Mouse (Mus musculus) ES-E14 (cell line): ENCODE data around the gene Gm9639. TPM values are rescaled to one million over a fixed set of nuclear protein-coding genes. Genes with fewer than 3 reads are reported as not detected.
"Not testable (repeated sequence)": the region's sequence is repeated elsewhere in the genome, so short reads cannot be mapped to it uniquely, and the experiment has no call there.

Experiments used
- DNase-seq: peaks from one replicate; pipeline ENCODE4 v3.0.0-alpha.2; 2013; ENCODE audit warnings: low read depth, low spot score
- H3K27ac ChIP-seq: 2 replicates; pipeline ENCODE4 v1.5.1; 2012; ENCODE audit warnings: low read depth, mild to moderate bottlenecking, low read length, moderate library complexity, mixed read lengths; ENCODE audit not compliant: poor library complexity, insufficient read depth, severe bottlenecking
- H3K36me3 ChIP-seq: 2 replicates; pipeline ENCODE4 v1.6.1; 2012; ENCODE audit warnings: mild to moderate bottlenecking, low read length, moderate library complexity, mixed read lengths; ENCODE audit not compliant: control insufficient read depth, poor library complexity, insufficient read depth, severe bottlenecking
- H3K4me1 ChIP-seq, 2 experiments: fragments of 150-350 bp in 1 of 2; sonication (generic) in 1 of 2; 2 replicates each; pipeline ENCODE4 v1.6.1; 2012; ENCODE audit warnings: low read length in 2 of 2, mild to moderate bottlenecking in 1 of 2, mixed read lengths in 1 of 2; ENCODE audit not compliant: control insufficient read depth in 2 of 2, insufficient read depth in 2 of 2, poor library complexity in 1 of 2
- H3K4me3 ChIP-seq, 2 experiments: fragments of 150-350 bp in 1 of 2; sonication (generic) in 1 of 2; 2 replicates each; pipeline ENCODE4 v1.5.1; 2012; ENCODE audit warnings: low read length in 2 of 2, low read depth in 1 of 2, mild to moderate bottlenecking in 1 of 2, mixed read lengths in 1 of 2; ENCODE audit not compliant: insufficient read depth in 1 of 2, poor library complexity in 1 of 2, severe bottlenecking in 1 of 2
- H3K9ac ChIP-seq: 2 replicates; pipeline ENCODE4 v1.6.1; 2012; ENCODE audit warnings: low read depth, mild to moderate bottlenecking, low read length, mixed read lengths; ENCODE audit not compliant: poor library complexity, insufficient read depth, severe bottlenecking
- H3K9me3 ChIP-seq: fragments of 150-350 bp; sonication (generic); 2 replicates; pipeline ENCODE4 v1.6.1; 2012; ENCODE audit warnings: low read depth, mild to moderate bottlenecking, low read length; ENCODE audit not compliant: control insufficient read depth, insufficient read depth
- CHD2 ChIP-seq: IDR thresholded peaks from 2 replicates; pipeline ENCODE4 v1.6.1; 2014; ENCODE audit warnings: mild to moderate bottlenecking, low read depth, low read length, inconsistent platforms
- HCFC1 ChIP-seq: IDR thresholded peaks from 2 replicates; pipeline ENCODE4 v1.6.1; 2012; ENCODE audit warnings: low read length, inconsistent platforms, borderline replicate concordance; ENCODE audit not compliant: insufficient read depth
- MAFK ChIP-seq: IDR thresholded peaks from 2 replicates; pipeline ENCODE4 v1.6.1; 2014; ENCODE audit warnings: mild to moderate bottlenecking, low read depth, low read length, inconsistent platforms; ENCODE audit not compliant: insufficient read depth
- ZC3H11A ChIP-seq: IDR thresholded peaks from 2 replicates; pipeline ENCODE4 v1.6.1; 2012; ENCODE audit warnings: low read depth, mild to moderate bottlenecking, inconsistent platforms, low read length, borderline replicate concordance
- ZNF384 ChIP-seq: IDR thresholded peaks from 2 replicates; pipeline ENCODE4 v1.6.1; 2012; ENCODE audit warnings: low read depth, low read length, inconsistent platforms
- in situ Hi-C, 2 experiments: fragments of 600-800 bp; cut with MboI; formaldehyde crosslinking; loops; one replicate each; pipeline ENCODE4 v1.15.1; 2025; ENCODE audit warnings: low sequenced_read_pairs in 2 of 2, inconsistent platforms in 1 of 2; ENCODE audit not compliant: unreplicated experiment in 2 of 2
- total RNA-seq: library from RNA; depleted of rRNA; stranded (reverse); fragments of 300-350 nt; gene quantifications from 2 replicates; pipeline ENCODE4 v1.2.3, GENCODE M21; 2012

The Gm9639 gene
- total RNA-seq, 1 experiment: not detected

DNA sequence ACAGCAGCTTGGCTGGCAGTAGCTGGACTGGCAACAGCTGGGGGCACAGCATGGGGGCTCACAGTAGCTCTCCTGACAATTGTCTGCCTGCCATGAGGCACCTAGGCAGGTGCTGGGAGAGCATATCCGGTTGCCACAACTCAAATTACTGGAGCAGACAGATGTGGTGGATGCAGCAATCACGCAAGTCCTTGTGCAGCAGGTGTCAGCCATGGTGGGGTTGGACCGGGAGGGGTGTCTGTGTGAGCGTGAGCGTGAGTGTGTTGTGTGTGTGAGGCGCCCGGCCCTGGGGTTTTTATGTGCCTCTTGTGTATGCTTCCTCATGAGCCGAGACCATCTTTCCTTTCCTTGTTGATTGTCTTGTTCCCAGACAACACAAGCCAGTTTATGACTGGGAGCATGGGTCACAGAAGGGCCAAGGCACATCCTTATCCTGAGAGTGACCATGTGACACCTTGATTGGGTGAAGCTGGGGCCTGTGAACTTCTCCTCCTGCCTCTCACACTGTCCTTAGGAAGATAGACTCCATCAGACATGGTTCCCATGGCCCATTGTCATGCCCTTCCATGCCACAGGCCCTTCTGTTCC, 4.1 kb upstream of the Gm9639 start, which contains the start of gene Gm19668:
TSS of gene Gm19668 (minus strand) at position 213 of the 588 bp plus-strand sequence.
- DNase-seq: no peak
- H3K4me3 ChIP-seq: no peak within 1 kb of the TSS
- in situ Hi-C loops: no loop called here
- no peak within 1 kb of the TSS for H3K9ac ChIP-seq
- H3K27ac ChIP-seq: no peak within 1 kb of the TSS
- H3K9me3 ChIP-seq: no peaks in the 10 kb centered on the region
- TF ChIP-seq CHD2: no peak
- no peak for TF ChIP-seq ZNF384
- no peak for TF ChIP-seq HCFC1
- no peaks in the 10 kb centered on the region for H3K36me3 ChIP-seq
- no peaks in the 10 kb centered on the region for H3K4me1 ChIP-seq

DNA sequence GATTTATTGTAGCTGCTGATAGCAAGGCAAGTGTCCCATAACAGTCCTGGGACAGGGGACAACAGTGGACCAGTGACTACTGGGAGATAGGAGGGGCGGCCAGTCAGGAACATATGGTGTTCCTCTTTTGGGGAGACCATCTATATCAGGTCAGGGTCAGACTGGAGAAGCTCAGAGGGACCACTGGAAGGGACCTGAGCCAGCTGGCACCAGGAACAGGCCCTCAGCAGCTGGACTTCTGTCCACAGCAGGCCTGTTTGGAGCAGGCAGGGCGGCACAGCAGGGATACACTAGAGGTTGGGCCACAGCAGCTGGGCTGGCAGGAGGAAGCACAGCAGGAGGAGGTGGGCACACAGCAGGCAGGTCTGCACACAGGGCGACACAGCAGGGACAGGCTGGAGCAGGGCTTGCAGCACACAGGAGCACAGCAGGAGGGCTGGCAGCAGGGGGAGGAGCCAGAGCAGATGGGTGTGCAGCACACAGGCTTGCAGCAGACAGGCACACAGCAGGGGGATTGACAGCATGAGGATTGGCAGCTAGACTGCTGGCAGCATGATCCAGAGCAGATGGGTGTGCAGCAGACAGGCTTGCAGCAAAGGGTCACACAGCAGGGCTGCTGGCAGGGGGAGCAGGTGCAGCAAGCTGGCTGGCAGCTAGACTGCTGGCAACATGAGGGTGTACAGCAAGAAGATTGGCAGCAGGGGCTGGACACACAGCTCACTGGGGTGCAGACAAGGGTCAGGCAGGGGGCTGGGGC, 3.5 kb upstream of the Gm9639 start:
- H3K4me3 ChIP-seq, DNase-seq, H3K9me3 ChIP-seq, H3K4me1 ChIP-seq, in situ Hi-C loops, H3K9ac ChIP-seq, H3K27ac ChIP-seq, H3K36me3 ChIP-seq: not testable (repeated sequence)

DNA sequence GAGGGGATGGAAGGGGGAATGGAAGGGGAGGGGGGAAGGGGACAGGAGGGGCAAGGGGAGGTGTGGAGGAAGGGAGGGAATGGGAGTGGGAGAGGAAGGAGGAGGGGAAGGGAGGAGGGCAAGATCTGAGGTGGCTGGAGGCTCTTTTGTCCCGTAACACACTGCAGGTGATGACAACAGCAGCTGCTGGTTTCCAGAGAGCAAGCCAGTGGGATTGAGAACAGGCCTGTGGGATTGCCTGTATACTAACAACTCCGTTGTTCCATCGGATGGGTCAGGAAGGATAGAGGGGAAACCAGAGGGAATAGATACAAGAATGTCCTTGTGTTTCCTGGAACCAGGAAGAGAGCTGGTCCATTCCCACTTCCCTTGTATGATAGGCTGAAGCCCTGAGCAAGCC, 2.8 kb upstream of the Gm9639 start:
- no peak overlapping the region for H3K9ac ChIP-seq
- in situ Hi-C loops: no loop called here
- H3K36me3 ChIP-seq: no peaks in the 10 kb centered on the region
- H3K27ac ChIP-seq: no peak overlapping the region
- no peaks in the 10 kb centered on the region for H3K4me1 ChIP-seq
- TF ChIP-seq CHD2: no peak
- no peak for TF ChIP-seq ZC3H11A
- no peak for TF ChIP-seq HCFC1
- TF ChIP-seq MAFK: no peak
- TF ChIP-seq ZNF384: no peak
- DNase-seq: no peak
- H3K9me3 ChIP-seq: no peaks in the 10 kb centered on the region
- no peak overlapping the region for H3K4me3 ChIP-seq

DNA sequence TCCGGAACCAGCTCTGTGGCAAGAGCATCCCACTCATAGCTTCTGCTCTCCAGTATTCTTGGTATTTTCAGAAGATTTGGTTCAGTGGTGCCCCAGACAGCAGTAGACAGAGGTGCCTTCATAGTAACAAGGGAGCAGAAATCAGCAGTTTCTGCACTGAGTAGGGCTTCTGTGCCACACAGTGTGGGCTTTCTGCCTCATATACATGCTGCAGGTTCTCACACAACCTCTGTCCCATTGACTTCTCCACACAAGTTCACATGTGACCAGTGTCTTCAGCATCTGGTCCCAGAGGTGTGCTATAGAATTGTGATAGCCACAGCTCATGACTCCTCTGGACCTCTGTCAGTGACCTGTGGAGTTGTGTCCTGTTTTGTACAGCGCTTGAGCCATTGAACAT, 6.3 kb downstream of the Gm9639 start:
- H3K4me3 ChIP-seq: no peak overlapping the region
- TF ChIP-seq ZNF384 (no peak), HCFC1 (no peak), MAFK (no peak), CHD2 (no peak), ZC3H11A (no peak)
- in situ Hi-C loops: no loop called here

DNA sequence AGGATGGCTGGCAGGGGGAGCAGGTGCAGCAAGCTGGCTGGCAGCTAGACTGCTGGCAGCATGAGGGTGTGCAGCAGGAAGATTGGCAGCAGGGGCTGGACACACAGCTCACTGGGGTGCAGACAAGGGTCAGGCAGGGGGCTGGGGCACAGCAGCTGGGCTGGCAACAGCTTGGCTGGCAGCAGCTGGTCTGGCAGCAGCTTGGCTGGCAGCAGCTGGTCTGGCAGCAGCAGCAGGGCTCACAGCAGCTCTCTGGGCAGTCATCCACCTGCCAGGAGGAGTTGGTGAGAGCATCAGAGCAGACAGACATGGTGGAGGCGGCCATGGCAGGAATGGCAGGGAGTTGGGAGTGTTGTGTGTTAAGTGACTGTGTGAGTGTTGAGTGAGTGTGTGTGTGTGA, 7.0 kb downstream of the Gm9639 start, which contains the start of gene Gm7137:
TSS of gene Gm7137 (minus strand) at position 325 of the 400 bp plus-strand sequence.
- H3K27ac ChIP-seq, DNase-seq, H3K4me3 ChIP-seq, in situ Hi-C loops, H3K4me1 ChIP-seq, H3K9me3 ChIP-seq, H3K36me3 ChIP-seq, H3K9ac ChIP-seq: not testable (repeated sequence)

More for the DNA sequence above, 6.3 kb downstream of the Gm9639 start:
- no peak overlapping the region for H3K9ac ChIP-seq
- H3K4me1 ChIP-seq: no peaks in the 10 kb centered on the region
- DNase-seq: no peak
- H3K27ac ChIP-seq: no peak overlapping the region
- H3K36me3 ChIP-seq: no peaks in the 10 kb centered on the region
- H3K9me3 ChIP-seq: no peaks in the 10 kb centered on the region

DNA sequence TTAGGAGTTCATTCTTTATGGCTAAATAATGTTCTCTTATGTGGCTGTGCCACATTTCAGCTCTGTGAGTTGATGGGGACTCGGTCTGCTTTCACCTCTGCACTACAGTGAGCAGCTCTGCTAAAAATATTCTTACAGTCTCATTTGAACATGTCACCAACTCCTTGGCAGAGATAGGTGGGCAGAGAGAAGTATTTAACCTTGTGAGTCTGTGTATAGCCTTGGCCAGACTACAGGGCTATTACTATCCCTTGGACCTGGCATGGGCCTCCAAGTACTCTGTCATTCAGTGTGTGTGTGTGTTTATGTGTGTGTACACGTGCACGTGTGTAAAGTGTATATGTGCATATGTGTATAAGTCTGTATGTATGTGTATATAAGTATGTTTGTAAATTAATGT, 11.5 kb downstream of the Gm9639 start:
- H3K9me3 ChIP-seq, H3K9ac ChIP-seq, in situ Hi-C loops, H3K4me1 ChIP-seq, H3K36me3 ChIP-seq, H3K4me3 ChIP-seq, H3K27ac ChIP-seq, DNase-seq: not testable (repeated sequence)

DNA sequence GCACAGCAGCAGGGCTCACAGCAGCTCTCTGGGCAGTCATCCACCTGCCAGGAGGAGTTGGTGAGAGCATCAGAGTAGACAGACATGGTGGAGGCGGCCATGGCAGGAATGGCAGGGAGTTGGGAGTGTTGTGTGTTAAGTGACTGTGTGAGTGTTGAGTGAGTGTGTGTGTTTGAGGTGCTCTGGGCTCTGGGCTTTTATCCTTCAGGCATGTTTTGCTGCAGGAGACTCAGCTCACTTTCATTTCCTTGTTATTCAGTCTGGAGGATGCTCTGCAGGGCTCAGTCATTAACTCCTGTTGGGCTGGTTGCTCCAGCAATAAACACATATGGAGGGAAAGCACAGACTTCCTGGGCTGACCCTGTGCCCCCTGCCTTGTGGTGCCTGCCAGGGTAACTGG, 12.4 kb downstream of the Gm9639 start, which contains the start of gene Gm3250:
TSS of gene Gm3250 (minus strand) at position 101 of the 400 bp plus-strand sequence.
- H3K9ac ChIP-seq, in situ Hi-C loops, H3K4me3 ChIP-seq: not testable (repeated sequence)

More for the DNA sequence above, 12.4 kb downstream of the Gm9639 start, which contains the start of gene Gm3250:
- not testable (repeated sequence) for DNase-seq, H3K36me3 ChIP-seq, H3K9me3 ChIP-seq, H3K4me1 ChIP-seq, H3K27ac ChIP-seq
